Mouse (Mus musculus): ENCODE measurements around the gene Usp7.

DNA sequence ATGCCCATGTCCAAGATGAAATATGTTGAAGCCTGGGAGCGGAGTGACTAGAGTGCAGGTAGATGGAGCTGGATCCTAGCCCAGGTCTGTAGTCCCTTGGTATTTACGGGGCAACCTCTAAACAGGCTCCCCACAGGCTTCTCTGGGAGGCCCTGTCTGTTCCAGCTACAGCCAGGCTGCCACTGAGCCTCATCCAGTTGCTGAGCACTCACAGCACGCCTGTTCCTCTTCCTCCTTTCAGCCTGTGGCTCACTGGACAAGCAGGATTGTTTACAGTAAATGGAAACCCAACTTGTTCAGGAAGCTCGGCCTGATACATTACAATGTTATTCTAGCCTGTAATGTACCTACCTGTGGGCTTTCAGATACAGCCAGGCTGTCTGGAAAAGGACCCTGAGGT is 23.5 kb downstream of the Usp7 start:
- no peak for TF ChIP-seq CTCF (IDR thresholded peaks at IDR 0.05; ENCODE audit: low read depth, low read length)
- TF ChIP-seq POLR2A (IDR thresholded peaks at IDR 0.05; ENCODE audit: borderline replicate concordance, low read depth, low read length): no peak
